Comparison of ENCODE assay signal across 10 mouse cellular contexts in genomic region chr9:116314803-116315202, GRCm38 (mm10).
"Had no signal": no experiment of that assay in that cellular context is flagged by ENCODE, and none has a peak within 500 bp of the region (broad histone marks: within the 10 kb centered on the region; RNA-seq: fewer than 3 reads in every experiment).

No protein-coding gene starts in this region.

- H3K4me2 ChIP-seq: limb, embryonic 15.5 days; liver, embryonic 12.5 days; neural tube, embryonic 12.5 days had no signal

- H3K9ac ChIP-seq: limb, embryonic 15.5 days; liver, embryonic 12.5 days; neural tube, embryonic 12.5 days had no signal

- ATAC-seq: liver, embryonic 12.5 days had no signal

- DNase-seq: kidney, adult 2 months; kidney, postnatal 25 days; midbrain, embryonic 14.5 days; thymus, adult 18-20 months; thymus, postnatal 14 days had no signal

- H3K27me3 ChIP-seq: limb, embryonic 15.5 days; liver, embryonic 12.5 days; neural tube, embryonic 12.5 days had no signal

- H3K9me3 ChIP-seq: limb, embryonic 15.5 days; liver, embryonic 12.5 days; midbrain, embryonic 10.5 days; neural tube, embryonic 12.5 days had no signal

- H3K36me3 ChIP-seq: limb, embryonic 15.5 days; liver, embryonic 12.5 days; midbrain, embryonic 10.5 days; neural tube, embryonic 12.5 days had no signal

- H3K4me3 ChIP-seq: left cerebral cortex, adult 2 months; limb, embryonic 15.5 days; liver, embryonic 12.5 days; midbrain, embryonic 10.5 days; neural tube, embryonic 12.5 days had no signal

- H3K27ac ChIP-seq: left cerebral cortex, adult 2 months; limb, embryonic 15.5 days; liver, embryonic 12.5 days; midbrain, embryonic 10.5 days; neural tube, embryonic 12.5 days had no signal

- H3K4me1 ChIP-seq: limb, embryonic 15.5 days; liver, embryonic 12.5 days; midbrain, embryonic 10.5 days; neural tube, embryonic 12.5 days had no signal
